Mouse (Mus musculus): ENCODE measurements at regions not wholly inside any gene's neighbourhood (a gene's known extent, or its start where the extent isn't known, plus 50 kb on each side); places are given as distances from the start of the nearest gene placed in this dataset.

DNA sequence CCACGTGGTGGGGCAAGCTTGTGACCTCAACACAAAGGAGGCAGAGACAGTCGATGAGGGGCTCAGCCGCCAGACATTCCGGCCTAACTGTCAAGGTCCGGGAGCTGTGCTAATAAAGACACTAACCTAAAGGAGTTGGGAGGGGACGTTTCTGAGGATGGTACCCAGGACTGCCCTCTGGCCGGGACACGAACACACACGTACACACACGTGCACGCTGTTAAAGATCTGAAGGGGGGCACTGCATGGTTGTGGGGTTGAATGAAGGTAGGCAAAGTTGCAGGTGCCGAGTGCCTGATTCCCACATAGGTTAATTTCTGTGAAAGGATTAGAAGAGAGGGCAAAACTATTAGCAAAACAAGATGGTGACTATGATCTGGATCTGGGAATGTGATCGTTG lies 65.4 kb upstream of the Mitf start:
- no peak for DNase-seq (ENCODE audit: low spot score)

DNA sequence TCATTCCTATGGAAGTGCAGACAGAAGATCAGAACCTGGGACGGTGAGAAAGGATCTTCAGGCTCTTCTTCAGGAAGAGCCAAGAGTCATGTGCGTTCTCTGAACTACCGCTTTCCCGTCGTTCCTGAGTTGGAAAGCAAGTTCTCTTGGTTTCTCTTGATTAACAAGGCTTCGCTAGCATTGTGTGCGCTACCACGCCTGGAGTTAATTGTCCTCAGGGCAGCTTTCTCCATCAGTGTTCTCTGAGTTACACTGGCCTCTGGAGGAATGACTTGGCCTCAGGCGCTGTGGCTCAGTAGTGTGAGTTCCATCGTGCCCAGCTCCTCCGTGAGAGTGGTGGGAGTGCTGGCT lies 66.0 kb upstream of the Mitf start:
- DNase-seq (ENCODE audit: low spot score), result no peak

DNA sequence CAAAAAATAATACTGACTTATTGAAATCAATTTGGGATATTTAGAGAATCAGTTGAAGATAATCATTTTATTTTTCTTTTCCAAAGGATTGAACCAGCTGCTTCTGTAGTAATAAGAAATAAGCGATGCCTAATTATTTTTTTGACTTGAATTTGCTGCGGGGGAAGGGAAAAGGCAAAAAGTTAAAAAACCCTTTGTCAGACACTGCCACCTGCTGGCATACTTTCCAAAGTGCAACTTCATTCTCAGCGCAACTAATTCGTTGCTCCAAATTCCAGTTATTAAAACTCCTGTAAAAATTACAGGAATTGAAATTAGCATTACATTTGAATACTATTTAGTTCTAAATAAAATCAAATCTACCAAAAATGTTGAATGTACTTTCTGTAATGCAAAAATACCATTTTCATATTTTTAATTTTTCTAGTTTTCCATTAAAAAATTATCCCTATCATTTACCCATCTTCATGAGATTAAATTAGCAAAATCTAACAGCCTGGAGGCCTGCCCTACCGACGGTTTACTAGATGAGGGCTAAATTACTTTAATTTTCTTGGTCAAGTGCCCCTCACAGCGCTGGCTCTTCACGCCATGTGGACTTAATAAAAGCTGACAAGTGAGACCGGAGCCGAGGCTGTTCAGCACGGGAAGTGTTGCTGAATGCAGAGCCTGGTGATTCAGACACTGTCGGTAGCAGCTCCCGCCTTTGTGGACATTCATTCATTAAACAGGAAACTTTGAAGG lies 66.6 kb upstream of the Mitf start:
- peak; percentile 80 for DNase-seq (ENCODE audit: low spot score)

DNA sequence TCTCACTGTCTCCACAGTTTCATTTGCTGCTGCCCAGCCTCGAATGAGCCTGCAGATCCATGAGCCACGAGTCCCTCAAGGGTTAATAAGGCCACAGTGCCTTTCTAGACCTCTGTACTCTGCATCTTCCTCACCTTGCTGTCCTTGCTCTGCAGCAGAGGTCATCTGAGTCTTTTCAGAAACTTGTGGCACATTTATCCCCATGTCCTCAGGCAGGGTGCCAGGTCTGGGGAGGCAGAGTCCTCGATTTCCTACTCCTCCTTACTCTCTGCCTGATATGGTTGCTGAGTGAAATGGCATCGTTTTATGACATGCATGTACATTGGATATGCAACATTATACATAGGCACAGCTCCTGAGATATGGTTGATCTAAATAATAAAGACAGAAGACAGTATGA lies 68.0 kb upstream of the Mitf start:
- peak; percentile 49 for DNase-seq (ENCODE audit: low spot score)

DNA sequence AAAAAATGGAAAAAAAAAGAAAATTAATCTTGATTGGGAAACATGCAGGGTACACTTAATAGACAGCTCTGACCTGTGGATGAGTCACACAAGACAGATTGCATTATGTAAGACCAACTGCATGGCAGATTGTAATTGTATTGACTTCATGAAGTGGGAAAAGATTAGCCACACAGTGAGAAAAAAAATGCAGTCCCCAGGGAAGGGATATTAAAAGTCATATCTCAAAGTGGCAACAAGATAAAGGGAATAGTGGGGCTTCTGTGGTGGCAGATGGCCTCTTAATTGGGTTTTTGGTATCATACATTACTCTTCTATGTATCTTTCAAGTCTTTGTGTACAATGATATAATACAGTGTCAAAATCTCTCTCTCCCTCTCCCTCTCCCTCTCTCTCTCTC lies 76.0 kb upstream of the Mitf start:
- no peak for DNase-seq (ENCODE audit: low spot score)

DNA sequence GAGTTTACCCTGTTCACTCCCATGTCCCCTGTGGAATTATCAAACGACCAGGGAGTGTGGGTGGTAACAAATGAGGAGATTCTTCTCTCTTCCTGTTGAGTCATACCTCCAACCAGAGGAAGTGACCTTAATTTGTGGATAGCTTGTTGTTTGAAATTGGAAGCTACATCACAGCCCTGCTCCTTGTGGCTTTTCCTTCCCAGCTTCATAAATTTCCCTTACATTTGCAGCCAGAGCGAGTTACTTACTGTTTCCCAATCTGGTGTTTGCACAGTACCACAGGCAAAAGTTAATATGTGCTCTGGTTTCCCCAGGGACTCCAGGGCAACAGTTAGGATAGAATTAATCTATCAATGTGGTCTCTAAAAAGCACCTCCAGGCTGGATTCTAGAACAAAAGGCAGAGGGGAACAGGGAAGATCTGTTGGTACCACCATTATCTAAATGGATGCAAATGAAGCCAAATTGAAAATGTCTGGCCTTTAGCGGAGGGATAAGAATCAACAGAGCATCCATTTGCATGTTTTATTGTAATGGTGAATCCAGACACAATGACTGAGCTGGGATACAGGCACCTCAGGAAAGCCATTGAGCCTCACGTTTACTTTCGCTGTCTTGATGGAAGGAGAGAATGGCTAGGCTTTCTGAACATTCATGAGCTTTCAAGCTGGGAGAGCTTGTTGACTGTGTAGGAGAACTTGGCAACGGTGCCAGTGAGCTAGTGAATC lies 88.5 kb upstream of the Mitf start:
- no peak for DNase-seq (ENCODE audit: low spot score)

DNA sequence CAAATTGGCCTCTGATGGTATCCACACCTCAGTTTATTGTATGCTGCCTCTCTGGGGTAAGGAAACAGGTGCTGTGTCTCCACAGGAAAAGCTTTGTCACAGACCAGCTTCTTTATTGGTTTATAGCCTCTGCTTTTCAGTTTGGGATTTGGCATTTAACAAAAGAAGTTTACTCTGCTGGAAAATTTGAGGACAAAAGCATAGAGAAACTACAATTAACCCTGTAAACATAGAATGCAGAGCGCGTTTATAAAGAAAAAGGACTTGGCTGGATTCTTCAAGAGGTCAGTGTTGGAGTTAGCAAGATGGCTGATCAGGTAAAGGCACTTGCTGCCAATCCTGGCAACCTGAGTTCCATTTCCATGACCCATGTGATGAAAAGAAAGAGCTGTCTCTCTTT lies 90.1 kb upstream of the Frmd4b start:
- no peak for DNase-seq (ENCODE audit: low spot score)

DNA sequence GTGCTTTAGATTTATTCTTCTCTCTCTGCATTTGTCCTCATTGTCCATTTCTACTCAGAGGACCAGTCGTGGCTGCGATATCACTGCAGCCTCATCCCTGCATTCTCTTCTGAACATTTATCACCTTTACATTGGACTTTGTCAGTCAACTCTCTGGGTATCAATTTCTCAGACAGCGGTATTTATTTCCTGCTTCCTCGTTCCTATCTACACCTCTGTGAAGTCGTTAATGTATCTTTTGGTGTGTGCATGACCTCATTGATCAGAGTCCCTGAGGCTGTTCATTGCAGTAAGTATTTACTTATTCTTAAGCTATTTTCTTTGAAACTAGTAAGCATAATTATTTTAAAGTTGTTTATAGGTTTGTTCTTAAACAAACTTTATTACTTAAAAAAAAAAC lies 87.0 kb upstream of the Frmd4b start:
- no peak for DNase-seq (ENCODE audit: low spot score)

DNA sequence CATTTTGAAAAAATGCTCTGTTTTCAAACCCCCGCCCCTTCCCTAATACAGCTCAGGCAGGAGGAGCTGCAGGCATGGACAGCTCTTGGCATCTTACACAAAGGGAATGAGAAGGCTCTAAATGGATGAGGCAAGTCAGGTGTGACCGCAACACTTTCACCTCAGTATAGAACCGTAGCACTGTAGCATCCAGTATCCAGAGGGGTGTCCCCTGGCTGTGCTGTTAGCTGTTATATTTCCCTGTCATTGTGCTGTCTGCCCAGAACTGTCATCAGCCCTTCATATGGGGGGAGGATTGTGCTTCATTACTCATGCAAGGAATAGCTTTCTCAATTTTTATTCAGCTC lies 82.4 kb upstream of the Frmd4b start:
- DNase-seq (ENCODE audit: low spot score), result no peak

DNA sequence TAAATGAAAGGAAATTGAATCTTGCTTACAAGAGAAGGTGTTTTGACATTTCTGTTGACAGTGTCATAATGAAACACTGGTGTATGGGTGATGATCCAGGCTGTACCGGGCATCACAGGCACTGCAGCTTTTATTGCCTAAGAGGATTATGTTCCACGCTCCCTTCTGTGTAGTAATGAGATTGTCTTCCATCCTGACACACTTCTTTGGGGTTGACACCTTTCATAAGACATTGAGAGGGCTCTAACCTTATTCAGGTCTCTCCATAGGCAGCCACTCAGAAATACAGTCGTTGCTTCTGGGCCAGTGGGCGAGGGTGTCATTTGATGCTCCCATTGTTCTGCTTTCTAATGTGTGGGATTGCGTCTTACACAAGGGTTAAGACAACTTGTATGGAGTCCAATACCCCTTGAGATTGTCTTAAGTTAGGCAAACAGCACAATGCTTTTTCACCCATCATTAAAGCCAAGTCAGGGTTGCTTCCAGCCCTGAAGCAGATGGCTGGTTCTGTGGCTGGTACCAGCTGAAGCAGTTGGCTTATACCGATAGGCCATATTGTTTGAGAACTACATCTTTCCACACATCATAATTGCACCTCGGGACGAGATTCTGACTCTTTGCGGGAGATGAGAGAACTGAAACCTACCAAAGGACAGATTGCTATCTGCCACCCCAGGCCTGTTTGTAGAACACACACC lies 81.9 kb upstream of the Frmd4b start:
- DNase-seq (ENCODE audit: low spot score), result no peak

DNA sequence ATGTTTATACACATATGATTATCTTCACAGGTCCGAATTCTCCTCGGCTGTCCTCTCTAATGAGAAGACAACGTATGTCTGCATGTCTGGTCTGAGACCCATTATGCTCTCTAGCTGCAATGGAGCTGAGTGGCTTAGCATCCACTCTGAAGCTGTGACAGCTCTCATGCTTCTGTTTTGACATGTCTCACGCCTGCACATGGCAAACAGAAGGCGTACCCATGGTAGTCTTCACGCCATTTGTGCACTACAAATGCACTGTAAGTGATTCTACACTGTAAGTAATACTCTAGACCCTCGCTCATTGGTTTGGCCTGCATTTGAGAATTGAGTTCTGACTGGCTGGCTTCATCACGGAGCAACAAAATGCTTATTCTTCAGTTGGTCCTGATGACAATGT lies 75.9 kb upstream of the Frmd4b start:
- no peak for DNase-seq (ENCODE audit: low spot score)

DNA sequence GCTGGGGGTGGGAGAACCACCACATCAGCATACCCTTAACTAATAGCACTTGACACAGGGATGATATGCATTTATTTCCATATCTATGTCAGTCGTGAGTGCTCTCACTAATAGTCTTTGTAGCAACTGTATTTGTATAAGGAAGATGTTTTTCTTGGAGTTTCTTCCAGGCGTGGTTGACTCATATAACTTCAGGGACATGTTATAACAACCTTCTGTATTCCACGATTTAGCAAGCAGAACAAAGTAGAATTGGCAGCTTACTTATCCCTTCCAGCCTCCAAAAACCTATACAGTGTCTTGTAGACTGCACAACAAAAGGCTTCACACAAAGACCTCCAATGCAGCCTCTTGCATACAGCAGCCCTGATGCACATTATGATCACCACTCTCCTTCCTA lies 73.8 kb upstream of the Frmd4b start:
- DNase-seq (ENCODE audit: low spot score), result no peak

DNA sequence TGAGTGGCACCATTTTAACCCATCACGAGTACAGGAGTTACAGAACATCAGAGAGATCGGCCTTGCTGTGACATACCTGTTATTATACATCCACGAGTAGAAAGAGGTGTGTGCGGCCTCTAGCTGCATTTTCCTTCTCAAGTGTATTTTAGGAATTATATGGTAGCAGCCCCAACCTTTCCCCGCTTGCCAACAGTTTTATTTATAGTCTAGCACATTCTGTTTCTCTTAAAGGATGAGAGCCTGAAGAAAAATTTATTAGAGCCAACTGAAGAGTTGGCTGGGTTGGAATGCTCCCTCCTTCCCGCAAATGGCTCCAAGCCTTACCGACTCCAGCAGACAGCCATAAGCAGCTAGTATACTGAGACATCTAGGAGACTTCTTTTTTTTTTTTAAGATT lies 67.0 kb upstream of the Frmd4b start:
- DNase-seq (ENCODE audit: low spot score), result no peak

DNA sequence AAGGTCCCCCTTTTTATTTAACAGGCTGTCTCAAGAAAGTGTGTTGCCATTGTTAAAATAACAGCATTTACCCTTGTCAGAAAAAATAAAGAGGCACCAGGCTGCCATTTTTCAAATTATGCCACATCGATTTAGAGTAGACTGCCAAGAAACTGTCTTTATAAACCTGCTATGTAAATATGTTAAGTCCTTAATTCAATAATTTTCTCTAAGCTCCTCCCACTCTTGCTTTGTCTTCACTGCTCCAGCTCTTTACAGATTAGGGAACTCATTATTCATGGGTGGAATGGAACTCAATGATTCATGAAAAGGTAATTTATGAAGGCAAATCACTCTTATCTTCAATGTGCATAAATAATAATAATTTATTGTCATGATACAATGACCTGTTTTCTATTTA lies 64.9 kb upstream of the Frmd4b start:
- DNase-seq (ENCODE audit: low spot score), result no peak

DNA sequence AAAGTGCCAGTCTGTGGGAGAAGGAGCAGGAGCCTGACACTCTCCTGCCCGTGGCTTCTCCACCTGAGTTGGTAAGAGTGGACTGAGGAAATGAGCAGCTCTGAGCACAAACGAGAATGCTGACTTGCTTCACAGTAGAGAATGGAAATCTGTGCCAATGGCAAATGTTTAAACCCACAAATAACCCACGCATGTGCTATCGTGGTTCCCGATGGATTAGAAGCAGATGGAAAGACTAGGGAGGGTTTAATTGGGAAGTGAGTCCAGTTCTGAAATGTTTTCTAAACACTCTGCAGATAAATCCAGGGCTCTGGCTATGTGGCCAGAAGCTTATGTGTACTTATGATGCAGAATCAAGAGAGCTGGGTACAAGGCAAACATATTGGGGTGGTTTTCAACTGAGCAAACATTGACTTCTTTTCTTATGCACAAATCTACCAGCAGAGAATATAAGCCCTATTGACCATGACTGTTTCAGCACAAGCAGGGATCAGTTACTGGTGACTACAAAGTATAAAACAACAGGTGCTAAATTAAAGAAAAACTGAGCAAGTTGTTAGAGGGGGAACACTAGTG lies 57.9 kb upstream of the Frmd4b start:
- no peak for DNase-seq (ENCODE audit: low spot score)

DNA sequence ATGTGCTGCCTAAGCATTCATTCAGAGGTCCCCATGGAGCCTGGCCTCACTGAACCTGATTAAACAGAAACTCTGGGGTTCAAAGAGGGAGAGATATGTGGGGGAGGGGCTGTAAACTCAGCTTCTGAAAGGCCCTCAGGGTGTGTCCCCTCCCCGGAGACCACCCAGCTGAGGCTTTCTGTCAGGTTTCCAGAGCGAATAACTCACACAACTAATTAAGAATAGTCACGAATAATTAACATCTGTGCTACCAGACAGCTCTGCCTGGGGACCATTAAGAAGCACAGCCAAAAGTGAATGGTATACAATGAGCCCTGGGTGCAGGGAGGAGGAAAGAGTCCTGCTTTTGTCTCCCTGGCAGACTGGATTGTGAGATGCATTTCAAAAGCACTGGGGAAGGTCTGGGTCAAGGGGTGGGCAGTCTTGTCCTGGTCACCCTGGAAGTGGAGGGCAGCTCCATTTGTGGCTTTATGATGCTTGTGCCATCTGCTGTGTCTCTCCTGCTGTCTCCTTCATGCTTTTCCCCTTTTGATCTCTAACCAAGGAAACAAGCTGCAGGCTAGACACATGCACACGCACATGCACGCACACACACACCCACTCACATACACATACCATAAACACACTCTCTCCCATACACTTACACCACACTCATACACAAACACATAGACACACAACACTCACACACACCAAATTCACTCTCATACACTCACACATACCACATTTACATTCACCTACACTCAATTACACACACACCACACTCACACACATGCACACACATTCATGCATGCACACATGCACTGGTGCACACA lies 49.7 kb upstream of the Frmd4b start:
- no peak for DNase-seq (ENCODE audit: low spot score)

Measured in testis, postnatal 10 days (tissue).